Mouse (Mus musculus): ENCODE measurements around the gene Akt3.

Gene Akt3

DNA sequence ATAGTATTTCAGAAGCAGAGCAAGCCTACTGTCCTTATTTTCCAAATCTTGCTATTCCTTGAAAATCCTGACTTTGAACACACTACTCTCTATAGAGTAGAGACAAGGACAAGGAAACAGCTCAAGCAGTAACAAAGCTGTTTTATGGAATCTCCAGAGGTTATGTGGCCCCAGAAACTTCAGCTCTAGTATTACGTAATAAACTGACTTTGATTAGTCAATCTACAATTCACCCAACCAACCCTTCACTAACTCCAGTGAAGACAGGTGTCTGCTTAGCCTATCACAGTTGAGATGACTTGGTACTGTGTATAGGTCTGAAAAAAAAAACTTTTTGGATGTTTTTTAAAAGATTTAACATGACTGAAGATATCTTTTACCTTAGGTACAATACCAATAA, 67.6 kb downstream of the Akt3 start:
- no peak for DNase-seq (ENCODE audit: extremely low spot score, low spot score)

DNA sequence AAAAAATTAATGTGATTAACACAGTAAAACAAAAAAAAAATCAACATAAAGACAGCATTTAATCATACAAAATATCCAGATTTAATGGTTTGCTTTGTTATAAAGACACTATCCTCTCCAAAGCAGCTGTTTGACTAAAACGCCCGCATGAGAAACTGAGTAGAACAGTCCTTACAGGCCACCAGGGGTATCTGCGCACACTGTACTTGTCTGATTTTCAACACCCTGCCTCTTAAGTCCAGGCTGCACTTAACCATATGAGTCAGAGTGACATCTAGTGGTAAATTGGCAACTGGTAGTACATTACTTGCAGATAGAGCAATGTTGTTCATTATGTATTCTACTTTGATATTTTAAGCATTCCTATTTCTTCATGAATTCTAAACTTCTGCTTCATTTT, 69.3 kb downstream of the Akt3 start:
- DNase-seq (ENCODE audit: extremely low spot score, low spot score): no peak

DNA sequence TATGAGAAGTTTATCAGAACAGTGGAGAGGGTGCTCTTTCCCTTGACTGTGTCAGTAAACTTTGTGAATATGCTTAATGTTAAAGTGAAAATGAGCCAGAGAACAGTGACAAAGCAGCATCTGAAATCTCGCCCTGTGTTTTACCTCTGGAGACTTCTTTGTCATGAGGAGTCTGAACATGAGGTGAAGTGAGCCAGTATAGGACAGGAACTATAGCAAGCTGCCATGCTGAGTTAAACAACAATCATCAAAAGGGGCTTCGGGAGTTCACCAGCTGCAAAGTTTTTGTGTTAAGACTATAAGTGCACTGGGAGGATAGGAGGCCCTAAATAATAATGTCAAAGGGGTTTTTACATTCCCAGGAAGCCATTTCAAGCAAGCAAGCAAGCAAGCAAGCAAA, 71.3 kb downstream of the Akt3 start:
- DNase-seq (ENCODE audit: extremely low spot score, low spot score): no peak

DNA sequence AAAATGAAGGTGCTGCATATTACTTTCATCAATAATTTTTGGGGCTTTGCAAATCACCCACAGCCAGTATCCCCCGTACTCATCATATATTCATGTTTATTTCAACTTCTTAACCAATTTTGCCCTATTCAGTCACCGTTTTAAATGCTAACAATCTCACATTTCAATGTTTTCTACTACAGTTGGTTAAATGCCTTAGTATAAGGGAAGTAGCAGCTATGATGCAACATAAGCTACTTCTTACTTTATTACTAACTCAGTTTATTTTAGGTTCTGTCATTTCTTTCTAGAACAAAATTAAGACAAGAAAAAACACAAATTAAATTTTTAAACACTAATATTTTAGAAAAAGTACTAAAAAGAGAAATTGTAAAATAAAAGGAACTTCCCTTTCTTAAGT, 78.4 kb downstream of the Akt3 start:
- no peak for DNase-seq (ENCODE audit: extremely low spot score, low spot score)

DNA sequence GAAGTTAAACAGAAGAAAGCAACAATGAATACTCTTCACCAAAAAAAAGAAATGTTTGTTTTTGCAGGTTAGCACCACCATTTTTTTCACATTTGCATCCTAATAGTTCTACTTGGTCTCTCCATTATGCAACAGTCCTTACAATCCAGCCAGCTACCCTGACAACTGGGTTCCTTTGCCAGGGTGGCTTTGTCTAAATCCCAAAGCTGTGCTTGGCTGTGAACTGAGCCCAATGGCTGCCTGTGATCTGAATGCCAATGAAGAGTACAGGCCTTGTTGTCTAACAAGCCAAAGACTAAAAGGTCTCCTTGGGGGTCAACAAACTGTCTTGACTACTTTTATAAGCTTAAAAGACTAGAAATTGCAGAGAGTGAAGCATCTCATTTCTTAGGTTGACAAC, 82.6 kb downstream of the Akt3 start:
- DNase-seq (ENCODE audit: extremely low spot score, low spot score): peak; percentile 36

DNA sequence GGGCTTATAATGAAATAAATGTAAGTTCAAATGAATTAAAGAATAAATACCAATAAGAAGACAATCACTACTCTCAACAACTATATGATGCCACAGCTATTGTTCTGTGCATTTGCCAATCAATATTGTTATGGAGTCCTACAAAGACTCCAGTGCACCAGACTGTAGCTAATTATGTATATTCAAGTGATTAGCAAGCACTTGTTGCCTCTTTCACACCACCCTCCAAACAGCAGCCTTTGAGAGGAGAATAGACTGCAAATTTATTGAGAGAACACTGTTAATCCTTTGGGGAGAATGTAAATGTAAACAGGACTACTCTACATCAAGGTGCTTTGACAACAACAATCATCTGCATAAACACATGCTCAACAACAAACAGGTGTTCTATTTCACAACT, 86.7 kb downstream of the Akt3 start:
- no peak for DNase-seq (ENCODE audit: extremely low spot score, low spot score)

DNA sequence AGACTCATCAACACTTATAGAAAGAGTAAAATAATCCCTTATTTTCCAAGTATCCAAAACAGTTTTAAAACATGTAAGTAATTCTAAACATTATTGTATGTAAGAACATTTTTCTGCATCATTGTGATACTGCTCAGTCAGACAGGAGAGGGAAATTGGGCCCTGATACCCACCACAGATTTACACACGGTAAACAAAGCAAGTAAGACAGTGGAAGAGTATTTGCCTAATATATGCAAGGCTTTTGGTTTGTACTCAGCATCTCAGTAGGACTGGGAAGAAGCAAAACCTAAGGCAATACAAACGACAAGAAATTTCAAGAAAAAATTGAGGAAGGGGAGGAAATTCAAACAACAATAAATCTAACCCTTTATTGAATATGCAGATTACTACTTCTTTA, 92.2 kb downstream of the Akt3 start:
- no peak for DNase-seq (ENCODE audit: extremely low spot score, low spot score)

DNA sequence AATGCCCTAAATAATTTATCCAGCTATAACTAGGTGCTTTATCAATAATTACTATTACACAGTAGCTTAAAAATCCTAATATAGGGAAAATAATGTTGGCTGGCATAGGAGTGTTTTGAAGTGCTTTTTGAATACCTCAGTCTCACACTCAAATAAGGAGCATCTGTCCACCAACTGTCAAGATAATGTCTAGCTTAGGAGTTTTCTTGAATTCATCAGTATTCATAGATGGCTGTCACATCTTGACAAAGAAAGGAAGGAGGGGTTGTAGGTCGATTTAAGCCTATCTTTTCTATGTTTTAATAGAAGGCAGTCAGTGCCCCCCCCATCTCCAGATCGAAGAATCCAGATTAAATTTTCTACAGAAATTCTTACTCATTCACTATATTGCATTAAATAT, 92.7 kb downstream of the Akt3 start:
- DNase-seq (ENCODE audit: extremely low spot score, low spot score): no peak

DNA sequence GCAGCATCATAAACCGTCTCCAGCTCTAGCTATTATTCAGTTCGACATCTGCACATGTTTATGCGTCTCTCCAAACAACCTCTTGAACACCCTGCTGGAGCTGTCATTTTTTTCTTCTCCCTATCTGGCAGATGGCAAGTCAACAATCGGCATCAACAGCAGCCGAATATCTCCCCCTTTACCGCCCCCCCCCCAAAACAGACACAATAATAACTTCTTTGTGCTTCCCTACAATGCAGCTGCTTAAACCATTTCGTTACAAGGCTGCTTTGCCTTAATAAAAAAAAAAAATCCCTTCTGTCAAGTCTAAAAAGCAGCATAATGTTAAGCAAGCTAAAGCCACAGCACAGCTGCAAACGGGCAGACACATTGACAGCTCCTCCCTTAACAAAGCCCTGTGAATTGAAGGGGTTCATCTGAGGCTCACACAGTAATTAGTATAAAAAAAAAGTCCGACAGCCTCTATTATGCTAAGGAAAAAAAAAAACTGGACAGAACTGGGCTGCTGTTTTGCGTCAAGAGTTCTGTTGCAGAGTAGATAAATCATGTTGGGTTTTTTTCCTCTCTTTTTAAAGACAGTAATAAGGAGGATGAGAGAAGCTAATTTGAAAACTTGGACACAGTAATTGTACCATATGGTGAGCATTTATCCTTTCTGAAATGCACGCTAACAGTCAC, 107.5 kb downstream of the Akt3 start:
- DNase-seq (ENCODE audit: extremely low spot score, low spot score): peak; percentile 25

DNA sequence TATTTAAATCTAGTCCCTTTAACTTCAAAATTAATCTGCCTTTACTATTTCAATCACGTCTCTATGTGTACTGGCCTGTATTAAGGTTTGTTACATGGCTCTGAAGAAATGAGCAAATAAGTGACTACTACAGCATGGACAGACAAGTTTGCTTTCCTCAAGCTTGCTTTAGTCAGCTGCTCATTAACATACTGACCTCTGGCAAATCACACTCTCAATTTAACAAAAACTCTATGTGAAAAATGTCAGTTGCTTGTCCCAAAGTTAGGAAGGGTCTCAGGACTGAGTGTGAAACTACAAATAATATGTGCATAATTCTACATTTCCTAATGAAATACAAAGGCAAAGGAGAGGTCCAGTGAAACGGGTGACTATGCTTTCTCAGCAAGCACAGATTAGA, 109.3 kb downstream of the Akt3 start:
- no peak for DNase-seq (ENCODE audit: extremely low spot score, low spot score)

DNA sequence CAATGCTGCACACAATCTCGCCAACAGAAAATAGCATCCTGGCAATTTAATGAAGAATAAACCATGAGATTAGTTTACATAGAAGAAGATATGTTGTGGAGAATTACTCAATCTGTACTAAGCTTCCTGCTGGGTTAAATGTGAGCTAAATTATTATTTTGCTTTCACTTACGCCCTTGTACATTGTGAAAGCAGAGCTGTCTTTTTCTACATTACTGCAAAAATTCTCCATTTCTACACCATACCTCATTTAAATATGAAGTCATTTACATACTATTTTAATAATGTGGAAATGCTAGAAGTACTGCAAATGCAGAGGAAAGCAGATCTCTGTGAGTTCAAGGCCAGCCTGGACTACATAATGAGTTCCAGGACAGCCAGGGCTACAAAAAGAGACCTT, 116.5 kb downstream of the Akt3 start:
- no peak for DNase-seq (ENCODE audit: extremely low spot score, low spot score)

DNA sequence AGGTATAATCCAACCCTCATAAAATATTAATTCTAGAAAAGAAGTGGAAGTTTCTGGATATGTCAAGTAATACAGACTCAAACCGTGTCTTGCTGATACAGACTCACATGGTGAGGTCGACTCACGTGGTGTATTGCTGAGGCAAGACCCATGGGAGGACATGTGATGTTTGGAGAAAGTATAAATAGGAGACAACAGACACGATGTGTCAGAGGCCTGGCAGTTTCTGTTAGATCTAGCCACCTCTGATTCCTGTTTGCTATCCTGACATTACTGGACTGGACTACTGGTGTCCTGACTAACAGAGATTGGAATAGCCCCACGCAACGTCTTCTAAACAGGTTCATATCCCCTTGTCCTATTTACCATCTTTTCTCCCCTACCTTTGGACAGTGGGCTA, 118.4 kb downstream of the Akt3 start:
- DNase-seq (ENCODE audit: extremely low spot score, low spot score): no peak

DNA sequence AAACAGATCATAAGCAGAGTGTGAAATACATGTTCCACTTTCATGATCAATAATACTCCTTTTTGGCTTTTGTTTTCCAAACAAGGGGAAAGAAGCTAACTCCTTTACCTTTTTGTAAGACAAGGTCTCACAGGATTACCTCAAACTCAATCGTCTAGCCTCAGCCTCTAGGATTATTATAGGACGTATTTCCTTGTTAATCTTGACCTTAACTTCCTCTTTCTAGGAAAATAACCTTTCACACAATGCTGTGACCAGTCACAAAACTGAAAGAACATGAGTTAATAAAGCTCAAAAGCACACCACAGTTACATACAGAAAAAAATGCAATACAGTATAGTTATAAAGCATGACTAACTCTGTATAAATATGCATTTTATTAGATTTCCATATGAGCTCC, 126.5 kb downstream of the Akt3 start:
- no peak for DNase-seq (ENCODE audit: extremely low spot score, low spot score)

DNA sequence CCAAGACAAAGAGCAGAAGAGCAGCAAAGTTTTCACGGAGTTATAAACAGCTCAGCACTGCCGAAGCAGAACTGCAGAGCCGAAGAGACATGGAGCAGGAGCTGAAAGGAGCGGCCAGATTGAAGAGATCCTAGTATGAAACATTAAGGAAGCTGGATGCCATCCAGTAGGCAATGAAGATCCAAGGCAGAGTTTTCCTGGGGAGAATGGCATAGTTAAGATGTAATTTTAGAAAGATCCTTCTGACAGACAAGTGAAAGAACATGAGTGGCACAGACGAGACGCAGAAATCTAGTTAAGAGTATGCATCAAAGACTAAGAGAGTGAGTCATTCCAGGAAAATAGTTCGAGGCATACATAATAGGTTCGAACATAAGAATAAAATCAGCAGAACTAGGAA, 131.3 kb downstream of the Akt3 start:
- no peak for DNase-seq (ENCODE audit: extremely low spot score, low spot score)

DNA sequence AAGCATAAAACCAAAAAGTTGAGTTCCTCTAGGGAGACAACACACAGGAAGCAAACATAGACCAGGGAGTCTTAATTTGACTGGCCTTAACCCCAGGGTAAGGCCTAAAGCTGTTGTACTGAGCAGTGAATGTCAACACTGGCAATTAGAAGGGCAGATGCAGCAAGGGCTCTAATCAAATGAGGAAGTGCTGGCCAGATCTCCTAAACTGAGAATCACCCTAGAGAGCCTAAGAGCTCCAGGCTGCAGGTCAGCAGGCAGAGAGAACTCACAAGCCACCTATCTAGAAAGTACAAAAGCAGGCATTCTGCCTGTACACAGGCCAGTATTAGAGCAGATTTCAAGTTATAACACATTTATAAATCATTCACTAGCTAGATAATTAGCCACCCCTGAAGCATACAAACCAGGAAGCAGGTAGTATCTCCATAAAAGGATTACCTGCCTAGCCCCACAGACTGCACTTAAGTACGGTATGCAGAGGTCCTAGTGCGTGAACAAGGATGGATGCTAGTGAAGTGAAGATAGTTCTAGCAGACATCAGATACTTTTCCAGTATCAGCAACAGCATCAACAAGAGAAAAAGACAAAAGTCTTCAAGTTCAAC, 147.2 kb downstream of the Akt3 start:
- no peak for DNase-seq (ENCODE audit: extremely low spot score, low spot score)

DNA sequence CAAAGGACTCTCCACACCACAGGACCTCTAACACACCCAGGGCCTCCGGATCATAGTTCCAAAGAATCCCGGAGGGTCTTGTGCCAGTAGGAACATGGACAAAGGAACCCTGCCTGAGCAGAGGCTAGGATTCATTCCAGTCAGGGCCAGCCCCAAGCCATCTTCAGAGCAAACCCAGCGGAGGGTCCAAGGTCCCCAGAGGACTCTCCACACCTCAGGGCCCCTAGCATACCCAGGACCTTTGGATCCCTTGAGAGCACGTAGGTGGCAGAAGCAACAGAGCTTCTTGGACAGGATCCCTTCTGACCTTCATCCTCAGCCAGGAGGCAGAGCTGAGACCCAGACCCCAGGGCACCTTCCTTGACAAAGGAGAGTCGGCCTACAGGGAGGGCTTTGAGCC, 167.5 kb downstream of the Akt3 start:
- DNase-seq (ENCODE audit: extremely low spot score, low spot score): no peak

DNA sequence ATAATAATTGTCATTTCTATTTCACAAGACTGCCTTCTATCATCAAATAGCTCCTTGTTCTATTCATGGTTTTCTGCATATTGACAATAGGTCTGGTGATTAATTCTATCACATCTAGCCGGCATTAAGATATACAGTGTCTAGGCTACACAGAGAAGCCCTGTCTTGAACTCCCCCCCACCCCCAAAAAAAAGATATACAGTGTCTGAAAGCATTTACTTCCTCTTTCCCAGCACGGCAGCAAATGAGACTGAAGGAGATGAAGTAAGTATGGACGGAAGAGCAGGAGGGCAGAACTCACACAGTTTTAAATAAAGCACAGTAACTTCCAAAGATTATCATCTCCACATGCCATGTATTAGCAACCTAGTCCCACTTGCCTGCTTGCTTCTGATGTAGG, 168.5 kb downstream of the Akt3 start:
- no peak for DNase-seq (ENCODE audit: extremely low spot score, low spot score)

DNA sequence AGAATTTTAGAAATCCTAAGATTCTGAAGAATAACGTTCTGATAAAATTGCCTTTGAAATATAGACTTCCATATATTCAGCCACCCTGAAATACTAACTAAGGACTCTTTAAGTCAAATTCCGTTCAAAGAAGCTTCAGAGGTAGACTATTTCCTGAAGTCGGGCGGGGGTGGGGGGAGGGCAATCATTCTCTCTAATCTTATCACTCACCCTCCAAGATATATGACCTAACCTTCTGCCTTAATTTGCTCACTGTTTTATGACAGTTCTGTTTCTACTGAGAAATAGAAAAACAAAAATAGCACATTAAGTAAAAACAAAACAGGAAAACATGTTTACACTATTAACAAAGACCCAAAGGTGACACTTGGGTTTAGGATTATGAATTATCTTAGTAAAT, 169.0 kb downstream of the Akt3 start:
- DNase-seq (ENCODE audit: extremely low spot score, low spot score): no peak

DNA sequence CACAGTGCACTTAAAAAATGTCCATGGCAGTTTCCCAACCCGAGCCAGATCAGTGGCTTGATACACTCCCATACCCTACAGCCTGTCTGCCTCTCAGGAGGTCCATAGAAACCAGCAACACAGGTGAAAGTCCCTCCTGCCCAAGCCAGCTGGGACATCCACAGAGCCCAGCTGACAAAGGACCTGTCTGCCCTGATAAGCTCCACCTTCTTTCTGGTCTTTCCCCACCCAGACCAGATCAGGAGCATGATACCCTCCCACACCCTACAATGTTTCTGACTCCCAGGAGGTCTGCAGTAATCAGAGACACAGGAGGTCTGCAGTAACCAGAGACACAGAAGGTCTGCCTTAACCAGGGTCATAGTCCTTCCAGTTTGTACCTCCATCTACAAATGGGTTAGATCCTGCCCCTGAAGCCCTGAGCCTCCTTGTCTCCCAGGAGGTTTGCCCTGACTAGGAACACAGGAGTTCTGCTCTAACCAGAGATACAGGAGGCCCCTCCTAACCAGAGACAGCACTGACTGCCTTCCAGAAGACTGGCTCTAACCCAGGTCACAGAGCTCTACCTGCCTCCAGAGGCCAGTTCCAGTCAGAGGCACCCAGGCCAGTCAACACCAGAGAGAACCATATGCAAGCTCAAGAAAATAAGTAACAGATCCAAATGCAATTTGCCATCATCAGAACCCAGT, 175.9 kb downstream of the Akt3 start:
- DNase-seq (ENCODE audit: extremely low spot score, low spot score): no peak

DNA sequence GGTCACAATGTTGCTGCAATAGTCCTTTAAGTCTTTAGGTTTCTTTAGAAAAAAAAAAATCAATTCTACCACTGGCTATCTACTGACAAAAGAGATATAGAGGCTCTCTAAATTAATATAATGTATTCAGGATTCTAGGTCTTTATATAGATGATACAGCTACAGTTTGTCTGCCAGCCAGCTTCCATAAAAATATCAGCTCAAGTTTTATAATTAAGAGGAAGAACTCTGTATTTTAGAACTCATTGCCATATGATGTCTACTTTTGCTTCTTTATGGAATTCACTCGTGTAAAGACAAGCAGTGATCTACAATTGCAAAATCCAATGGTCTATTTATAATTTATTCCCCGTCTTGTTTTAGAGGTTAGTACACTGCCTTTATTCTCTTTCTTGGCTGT, 188.8 kb downstream of the Akt3 start:
- DNase-seq (ENCODE audit: extremely low spot score, low spot score): no peak

DNA sequence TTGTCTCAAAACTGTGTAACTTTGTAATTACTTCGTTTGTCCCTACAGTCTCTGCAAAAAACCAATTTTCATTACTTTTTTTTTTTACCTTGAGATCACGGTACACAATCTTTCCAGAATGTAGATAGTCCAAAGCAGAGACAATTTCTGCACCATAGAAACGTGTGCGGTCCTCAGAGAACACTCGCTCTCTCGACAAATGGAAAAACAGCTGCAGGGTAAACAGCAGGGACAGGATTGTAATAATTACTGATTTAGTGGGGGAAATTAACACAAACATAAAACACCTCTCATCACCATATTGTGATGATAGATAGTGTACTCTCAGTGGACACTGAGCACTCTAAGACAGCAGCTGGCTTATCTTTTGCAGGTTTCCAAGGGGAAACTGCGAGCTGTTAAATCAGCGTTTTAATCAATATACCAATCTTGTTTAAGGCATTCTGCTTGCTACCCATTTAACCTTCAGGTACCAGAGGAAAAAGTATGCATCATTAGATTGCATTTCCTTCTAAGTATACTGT, 190.8 kb downstream of the Akt3 start:
- no peak for DNase-seq (ENCODE audit: extremely low spot score, low spot score)

DNA sequence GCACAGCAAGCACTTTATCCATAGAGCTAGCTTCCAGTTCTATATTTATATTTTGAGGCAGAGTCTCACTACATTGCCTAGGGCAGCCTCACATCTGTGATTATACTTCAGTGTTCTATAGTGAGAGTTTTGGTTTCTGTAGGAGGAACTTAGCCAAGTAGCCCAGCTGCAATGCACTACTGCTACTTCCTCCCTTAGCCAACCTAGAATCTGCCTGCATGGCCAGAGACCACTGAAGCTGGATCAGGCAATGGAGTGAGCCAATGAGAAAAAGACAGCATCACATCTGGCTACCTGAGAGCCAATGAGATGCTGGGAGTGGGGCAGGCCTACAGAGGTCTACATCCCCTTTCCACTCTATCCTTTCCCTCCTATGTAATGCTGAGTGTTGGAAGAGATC, 192.3 kb downstream of the Akt3 start:
- DNase-seq (ENCODE audit: extremely low spot score, low spot score): no peak

DNA sequence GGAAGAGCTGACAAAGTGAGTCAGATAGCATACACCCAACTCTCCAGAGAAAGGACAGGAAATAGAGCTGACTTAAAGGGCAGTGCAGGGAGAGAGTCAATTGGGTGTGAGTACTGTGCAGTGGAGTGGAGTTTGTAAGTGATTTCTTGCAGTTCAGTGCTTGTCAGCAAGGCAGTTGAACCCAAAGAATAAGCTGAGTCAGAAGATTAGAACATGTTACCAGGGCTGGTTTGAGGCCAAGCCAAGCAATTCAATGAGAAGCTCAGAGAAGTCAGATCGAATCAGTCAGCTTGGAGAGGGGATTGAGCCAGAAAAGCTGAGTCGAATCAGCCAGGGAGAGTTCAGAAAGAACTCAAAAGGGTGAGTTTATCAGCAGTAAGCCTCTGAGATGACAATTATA, 196.2 kb downstream of the Akt3 start:
- DNase-seq (ENCODE audit: extremely low spot score, low spot score): no peak
